Mouse (Mus musculus) heart, postnatal 0 days (tissue): ENCODE data around the gene Ccm2.

ENCODE experiments used
- CTCF ChIP-seq: IDR thresholded peaks from 2 replicates; pipeline ENCODE4 v1.5.1; 2016; ENCODE audit warnings: antibody characterized with exemption, control low read depth, low read depth
- EP300 ChIP-seq: IDR thresholded peaks from 2 replicates; pipeline ENCODE4 v1.6.1; 2016; ENCODE audit warnings: antibody characterized with exemption, low read depth

DNA sequence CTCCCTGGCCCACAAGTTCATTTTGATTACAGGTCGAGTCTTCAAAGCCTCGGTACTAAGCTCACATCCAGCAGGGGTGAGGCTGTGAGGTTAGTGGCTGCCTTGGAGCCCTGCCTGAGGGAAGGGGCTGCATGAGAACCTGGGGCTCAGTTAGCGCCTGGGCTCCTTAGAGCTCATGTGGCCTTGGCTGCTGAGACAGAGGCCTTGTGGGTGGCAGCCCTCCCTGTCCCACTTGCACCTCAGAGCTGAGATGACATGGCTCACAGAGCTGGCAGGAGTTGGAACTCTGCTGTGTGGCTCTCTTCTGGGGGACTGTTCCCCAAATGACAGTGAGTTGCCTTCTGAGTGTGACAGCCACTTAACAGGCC is 22.7 kb downstream of the Ccm2 start:
- no peak for TF ChIP-seq CTCF
- no peak for TF ChIP-seq EP300
